Mouse (Mus musculus): ENCODE results near the gene Arid1a.

- no peak for TF ChIP-seq CTCF (IDR thresholded peaks at IDR 0.05; ENCODE audit: borderline replicate concordance, insufficient read depth, low read depth, low read length)
- no peak for TF ChIP-seq POLR2A (IDR thresholded peaks at IDR 0.05; ENCODE audit: borderline replicate concordance, insufficient read depth, low read length)
These were observed 3.1 kb upstream of the Arid1a start for GRCm38 (mm10) chr4:133759659-133760058.
